Mouse (Mus musculus) ES-E14 (cell line): ENCODE data around the gene Cmtr1. TPM values are rescaled to one million over a fixed set of nuclear protein-coding genes. Genes with fewer than 3 reads are reported as not detected.

Experiments
- DNase-seq: peaks from one replicate; pipeline ENCODE4 v3.0.0-alpha.2; 2013; ENCODE audit warnings: low read depth, low spot score
- H3K27ac ChIP-seq: 2 replicates; pipeline ENCODE4 v1.5.1; 2012; ENCODE audit warnings: low read depth, mild to moderate bottlenecking, low read length, moderate library complexity, mixed read lengths; ENCODE audit not compliant: poor library complexity, insufficient read depth, severe bottlenecking
- H3K36me3 ChIP-seq: 2 replicates; pipeline ENCODE4 v1.6.1; 2012; ENCODE audit warnings: mild to moderate bottlenecking, low read length, moderate library complexity, mixed read lengths; ENCODE audit not compliant: control insufficient read depth, poor library complexity, insufficient read depth, severe bottlenecking
- H3K4me1 ChIP-seq, 2 experiments: fragments of 150-350 bp in 1 of 2; sonication (generic) in 1 of 2; 2 replicates each; pipeline ENCODE4 v1.6.1; 2012; ENCODE audit warnings: low read length in 2 of 2, mild to moderate bottlenecking in 1 of 2, mixed read lengths in 1 of 2; ENCODE audit not compliant: control insufficient read depth in 2 of 2, insufficient read depth in 2 of 2, poor library complexity in 1 of 2
- H3K4me3 ChIP-seq, 2 experiments: fragments of 150-350 bp in 1 of 2; sonication (generic) in 1 of 2; 2 replicates each; pipeline ENCODE4 v1.5.1; 2012; ENCODE audit warnings: low read length in 2 of 2, low read depth in 1 of 2, mild to moderate bottlenecking in 1 of 2, mixed read lengths in 1 of 2; ENCODE audit not compliant: insufficient read depth in 1 of 2, poor library complexity in 1 of 2, severe bottlenecking in 1 of 2
- H3K9ac ChIP-seq: 2 replicates; pipeline ENCODE4 v1.6.1; 2012; ENCODE audit warnings: low read depth, mild to moderate bottlenecking, low read length, mixed read lengths; ENCODE audit not compliant: poor library complexity, insufficient read depth, severe bottlenecking
- H3K9me3 ChIP-seq: fragments of 150-350 bp; sonication (generic); 2 replicates; pipeline ENCODE4 v1.6.1; 2012; ENCODE audit warnings: low read depth, mild to moderate bottlenecking, low read length; ENCODE audit not compliant: control insufficient read depth, insufficient read depth
- CHD2 ChIP-seq: IDR thresholded peaks from 2 replicates; pipeline ENCODE4 v1.6.1; 2014; ENCODE audit warnings: mild to moderate bottlenecking, low read depth, low read length, inconsistent platforms
- HCFC1 ChIP-seq: IDR thresholded peaks from 2 replicates; pipeline ENCODE4 v1.6.1; 2012; ENCODE audit warnings: low read length, inconsistent platforms, borderline replicate concordance; ENCODE audit not compliant: insufficient read depth
- MAFK ChIP-seq: IDR thresholded peaks from 2 replicates; pipeline ENCODE4 v1.6.1; 2014; ENCODE audit warnings: mild to moderate bottlenecking, low read depth, low read length, inconsistent platforms; ENCODE audit not compliant: insufficient read depth
- ZC3H11A ChIP-seq: IDR thresholded peaks from 2 replicates; pipeline ENCODE4 v1.6.1; 2012; ENCODE audit warnings: low read depth, mild to moderate bottlenecking, inconsistent platforms, low read length, borderline replicate concordance
- ZNF384 ChIP-seq: IDR thresholded peaks from 2 replicates; pipeline ENCODE4 v1.6.1; 2012; ENCODE audit warnings: low read depth, low read length, inconsistent platforms
- in situ Hi-C, 2 experiments: fragments of 600-800 bp; cut with MboI; formaldehyde crosslinking; loops; one replicate each; pipeline ENCODE4 v1.15.1; 2025; ENCODE audit warnings: low sequenced_read_pairs in 2 of 2, inconsistent platforms in 1 of 2; ENCODE audit not compliant: unreplicated experiment in 2 of 2
- total RNA-seq: library from RNA; depleted of rRNA; stranded (reverse); fragments of 300-350 nt; gene quantifications from 2 replicates; pipeline ENCODE4 v1.2.3, GENCODE M21; 2012

Cmtr1 gene
- total RNA-seq, 1 experiment: 130 TPM

GRCm38 (mm10) chr17:29725027-29725620 is 64.7 kb downstream of the Cmtr1 start:
- H3K36me3 ChIP-seq: no peaks in the 10 kb centered on the region
- H3K4me3 ChIP-seq: no peak overlapping the region
- no peaks in the 10 kb centered on the region for H3K9me3 ChIP-seq
- in situ Hi-C loops: no loop called here
- no peak overlapping the region for H3K9ac ChIP-seq
- no peak overlapping the region for H3K27ac ChIP-seq
- 0 out of 4 replicates have a peak, but pooled peaks cover 0 to 2% of the 10 kb centered on the region in 2 experiments for H3K4me1 ChIP-seq
- TF ChIP-seq CHD2: no peak
- TF ChIP-seq HCFC1: no peak
- TF ChIP-seq ZC3H11A: no peak
- no peak for TF ChIP-seq MAFK
- TF ChIP-seq ZNF384: no peak
- no peak for DNase-seq

- no peak overlapping the region for H3K4me3 ChIP-seq
- TF ChIP-seq ZC3H11A: no peak
- TF ChIP-seq MAFK: no peak
- TF ChIP-seq HCFC1: no peak
- no peak for TF ChIP-seq CHD2
- no peak for TF ChIP-seq ZNF384
- in situ Hi-C loops: no loop called here
- no peak for DNase-seq
- H3K9ac ChIP-seq: no peak overlapping the region
- H3K27ac ChIP-seq: no peak overlapping the region
- H3K4me1 ChIP-seq: peaks cover 2 to 11% of the 10 kb centered on the region in 2 experiments; a peak in 1 of 4 replicates
- H3K36me3 ChIP-seq: no peaks in the 10 kb centered on the region
- H3K9me3 ChIP-seq: no peaks in the 10 kb centered on the region
Observed at GRCm38 (mm10) chr17:29728082-29728481, 67.7 kb downstream of the Cmtr1 start.

- no peak overlapping the region for H3K27ac ChIP-seq
- no peaks in the 10 kb centered on the region for H3K9me3 ChIP-seq
- TF ChIP-seq MAFK: no peak
- TF ChIP-seq ZC3H11A: no peak
Observed at GRCm38 (mm10) chr17:29730510-29731265, 70.3 kb downstream of the Cmtr1 start.

GRCm38 (mm10) chr17:29731266-29731952 is 71.0 kb downstream of the Cmtr1 start:
- H3K27ac ChIP-seq: no peak overlapping the region; the same call in 1 of the 2 replicates
- DNase-seq: no peak

More at GRCm38 (mm10) chr17:29730510-29731265, 70.3 kb downstream of the Cmtr1 start:
- no peak overlapping the region for H3K9ac ChIP-seq
- no peaks in the 10 kb centered on the region for H3K36me3 ChIP-seq
- peaks cover 2 to 11% of the 10 kb centered on the region in 2 experiments; a peak in 1 of 4 replicates for H3K4me1 ChIP-seq
- H3K4me3 ChIP-seq: no peak overlapping the region
- DNase-seq: no peak
- in situ Hi-C loops: no loop called here

More at GRCm38 (mm10) chr17:29731266-29731952, 71.0 kb downstream of the Cmtr1 start:
- Histone ChIP-seq H3K9ac (no peak overlapping the region), H3K9me3 (no peaks in the 10 kb centered on the region), H3K4me1 (peaks cover 2 to 11% of the 10 kb centered on the region in 2 experiments; a peak in 1 of 4 replicates), H3K36me3 (no peaks in the 10 kb centered on the region), H3K4me3 (no peak overlapping the region)
- in situ Hi-C loops: no loop called here
- TF ChIP-seq HCFC1 (no peak), ZC3H11A (no peak), ZNF384 (no peak)
